Mouse (Mus musculus) testis, postnatal 14 days (tissue): Measurements from ENCODE around the gene Tmc6.

Experiments used
- DNase-seq: peaks from one replicate; pipeline ENCODE4 v3.0.0; 2021; ENCODE audit warnings: low spot score

Tmc6 gene

DNA sequence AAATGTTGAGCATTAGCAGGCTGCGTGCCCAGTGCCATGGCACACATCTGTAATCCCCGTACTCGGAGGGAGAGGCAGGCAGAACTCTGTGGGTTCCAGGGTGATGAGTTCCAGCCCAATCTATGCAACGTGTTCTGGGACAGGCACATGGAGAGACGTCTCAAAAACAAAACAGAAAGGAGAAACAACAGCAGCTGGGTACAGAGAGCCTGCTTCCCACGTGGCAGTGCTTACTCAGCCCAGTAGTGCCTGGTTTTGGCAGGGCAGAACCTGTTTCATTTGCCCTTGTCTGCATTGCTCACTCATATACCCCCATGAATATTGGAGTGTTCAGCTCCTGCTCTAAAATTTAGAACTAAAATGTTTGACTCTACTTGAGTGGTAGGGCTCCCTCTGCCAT, 30.5 kb downstream of the Tmc6 start:
- no peak for DNase-seq

DNA sequence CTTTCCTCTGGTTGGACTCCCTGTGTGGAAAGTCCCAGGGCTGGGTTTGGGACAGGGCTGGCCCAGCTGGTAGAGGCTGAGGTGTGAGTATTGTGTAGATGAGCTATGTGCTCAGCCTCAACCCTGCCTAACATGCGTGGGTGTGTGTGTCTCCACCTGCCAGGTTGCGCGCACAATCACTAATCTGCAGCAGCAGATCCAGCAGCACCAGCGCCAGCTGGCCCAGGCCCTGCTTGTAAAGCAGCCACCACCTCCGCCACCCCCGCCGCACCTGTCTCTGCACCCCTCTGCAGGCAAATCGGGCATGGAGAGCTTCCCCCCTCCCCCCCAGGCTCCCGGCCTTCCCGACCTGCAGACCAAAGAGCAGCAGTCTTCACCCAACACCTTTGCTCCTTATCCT, 32.6 kb downstream of the Tmc6 start:
- DNase-seq: no peak

- DNase-seq: no peak
These were observed 33.4 kb downstream of the Tmc6 start for GRCm38 (mm10) chr11:117748628-117749027.

DNA sequence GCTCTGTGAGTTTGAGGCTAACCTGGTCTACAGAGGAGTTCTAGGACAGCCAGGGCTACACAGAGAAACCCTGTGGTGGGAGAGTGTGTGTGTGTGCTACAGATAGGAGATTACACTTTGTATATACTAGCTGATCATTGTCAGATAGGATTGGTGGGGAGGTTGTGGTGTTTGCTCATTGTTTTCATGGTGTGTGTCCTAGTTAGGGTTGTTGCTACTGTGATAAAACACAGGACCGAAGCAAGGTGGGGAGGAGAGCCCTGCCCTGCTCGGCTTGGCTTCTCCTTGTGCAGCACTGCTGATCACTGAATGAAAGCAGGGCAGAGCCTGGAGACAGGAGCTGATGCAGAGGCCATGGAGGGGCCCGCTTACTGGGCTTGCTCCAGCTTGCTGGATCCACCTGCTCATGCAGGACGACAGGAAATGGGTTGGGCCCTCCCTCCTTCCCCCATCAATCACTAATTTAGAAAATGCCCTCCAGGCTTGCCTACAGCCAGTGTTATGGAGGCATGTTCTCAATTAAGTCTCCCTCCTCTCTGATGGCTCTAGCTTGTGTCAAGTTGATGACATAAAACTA, 38.5 kb downstream of the Tmc6 start:
- DNase-seq: no peak

- DNase-seq: no peak
These were observed 39.3 kb downstream of the Tmc6 start for GRCm38 (mm10) chr11:117742715-117743114.

- DNase-seq: no peak
These were observed 39.8 kb downstream of the Tmc6 start for GRCm38 (mm10) chr11:117742243-117742642.

GRCm38 (mm10) chr11:117741128-117741527, 40.9 kb downstream of the Tmc6 start:
- no peak for DNase-seq

GRCm38 (mm10) chr11:117738123-117738522, 43.9 kb downstream of the Tmc6 start:
- no peak for DNase-seq

GRCm38 (mm10) chr11:117736037-117736689, 45.8 kb downstream of the Tmc6 start:
- no peak for DNase-seq

DNA sequence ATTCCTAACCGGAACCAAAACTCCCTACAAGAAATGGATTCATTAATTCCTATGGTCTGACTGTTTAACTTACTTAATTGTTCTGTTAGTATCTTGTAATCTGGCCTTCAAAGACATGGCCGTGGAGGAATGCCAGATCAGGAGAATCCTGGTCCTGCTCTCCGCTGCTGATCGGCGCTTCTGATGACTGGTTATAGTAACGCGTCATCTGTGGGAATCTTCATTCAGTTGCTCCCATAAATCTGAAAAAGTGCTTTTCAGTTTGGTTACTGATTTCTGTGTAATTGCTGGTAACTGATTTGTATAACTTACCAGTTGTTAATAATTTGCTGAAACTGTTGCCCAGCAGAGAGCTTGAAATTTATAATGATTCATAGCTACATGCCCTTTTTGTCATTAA, 50.5 kb downstream of the Tmc6 start:
- DNase-seq: no peak

- no peak for DNase-seq
These were observed 51.5 kb downstream of the Tmc6 start for GRCm38 (mm10) chr11:117730490-117730838.

GRCm38 (mm10) chr11:117729798-117730489, 52.1 kb downstream of the Tmc6 start:
- DNase-seq: no peak

- no peak for DNase-seq
These were observed 52.7 kb downstream of the Tmc6 start for GRCm38 (mm10) chr11:117729341-117729740.

DNA sequence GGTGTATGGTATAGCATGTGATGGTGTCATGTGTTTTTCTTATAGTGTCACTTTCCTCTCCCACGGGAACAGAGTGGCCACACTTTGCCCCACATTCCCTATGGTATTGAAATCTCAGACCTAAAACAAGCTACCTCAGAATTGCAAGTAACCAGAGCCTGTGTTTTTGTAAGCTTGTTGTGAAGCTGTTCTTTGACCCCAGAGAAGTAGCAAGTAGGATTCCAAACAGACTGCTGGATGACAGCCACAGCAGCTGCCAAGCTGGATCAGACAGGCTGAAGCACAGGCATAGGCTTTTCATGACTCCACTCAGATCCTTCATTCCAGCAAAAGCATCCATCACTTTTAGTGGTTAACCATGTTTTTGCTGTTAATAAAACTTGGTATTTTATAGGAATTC, 53.2 kb downstream of the Tmc6 start:
- no peak for DNase-seq

DNA sequence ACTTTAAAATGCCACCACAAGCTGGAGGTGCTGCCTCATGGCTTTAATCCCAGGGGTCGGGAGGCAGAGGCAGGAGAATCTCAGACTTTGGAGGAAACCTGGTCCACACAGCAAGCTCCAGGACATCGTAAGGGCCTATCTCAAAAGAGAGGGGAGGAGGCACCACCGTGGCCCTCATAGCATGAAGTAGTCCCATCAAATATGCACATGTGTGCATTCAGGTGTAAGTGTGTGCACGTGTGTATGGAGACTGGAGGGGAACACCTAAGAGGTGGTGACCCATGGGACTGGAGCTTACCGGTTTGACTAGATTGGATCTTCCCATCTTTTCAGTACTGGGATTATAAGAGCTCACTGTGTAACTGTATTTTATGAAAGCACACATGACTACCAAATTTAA, 53.8 kb downstream of the Tmc6 start:
- no peak for DNase-seq

- no peak for DNase-seq
These were observed 55.0 kb downstream of the Tmc6 start for GRCm38 (mm10) chr11:117727031-117727430.

- DNase-seq: no peak
These were observed 57.2 kb downstream of the Tmc6 start for GRCm38 (mm10) chr11:117724604-117725301.

- DNase-seq: no peak
These were observed 63.2 kb downstream of the Tmc6 start for GRCm38 (mm10) chr11:117718838-117719237.
